ENCODE assay signal across 23 mouse cellular contexts in genomic region chr4:114973229-114973740, GRCm38 (mm10). TPM values are rescaled to one million over a fixed set of nuclear protein-coding genes. Genes with fewer than 3 reads are reported as not detected.
DNase-seq lines count a peak whose midpoint lies in the region; ATAC-seq and TF ChIP-seq lines count a peak whose summit lies in the region.
"Had no signal": no experiment of that assay in that cellular context is flagged by ENCODE, and none has a peak within 500 bp of the region (broad histone marks: within the 10 kb centered on the region; RNA-seq: fewer than 3 reads in every experiment).

No protein-coding gene starts in this region.

- H3K36me3 ChIP-seq in MEL (ENCODE audit: control insufficient read depth in 1 of 2, insufficient read depth in 2 of 2, low read length in 2 of 2), result peaks cover 2 to 4% of the 10 kb centered on the region in 2 experiments
- peaks cover 11% of the 10 kb centered on the region for H3K36me3 ChIP-seq in limb, embryonic 10.5 days
- H3K36me3 ChIP-seq in neural tube, embryonic 15.5 days, result peaks cover 6% of the 10 kb centered on the region

- H3K4me1 ChIP-seq in MEL (ENCODE audit: control insufficient read depth in 1 of 2, insufficient read depth in 2 of 2, low read length in 2 of 2), result peaks cover 0 to 2% of the 10 kb centered on the region in 2 experiments; a peak in 1 of 4 replicates
- H3K4me1 ChIP-seq in limb, embryonic 10.5 days, result no peaks in the 10 kb centered on the region
- no peaks in the 10 kb centered on the region for H3K4me1 ChIP-seq in neural tube, embryonic 15.5 days
- H3K4me1 ChIP-seq: embryonic facial prominence, embryonic 12.5 days; forebrain, embryonic 15.5 days; heart, embryonic 15.5 days had no signal

- no peak overlapping the region for H3K4me2 ChIP-seq in neural tube, embryonic 15.5 days
- H3K4me2 ChIP-seq: embryonic facial prominence, embryonic 12.5 days; forebrain, embryonic 15.5 days; heart, embryonic 11.5 days; heart, embryonic 15.5 days had no signal

- H3K27me3 ChIP-seq in MEL (ENCODE audit: control insufficient read depth in 1 of 2, insufficient read depth in 2 of 2, low read length in 2 of 2), result no peaks in the 10 kb centered on the region
- no peaks in the 10 kb centered on the region for H3K27me3 ChIP-seq in limb, embryonic 10.5 days (ENCODE audit: low read depth, poor library complexity, severe bottlenecking)
- H3K27me3 ChIP-seq in neural tube, embryonic 15.5 days (replicated peaks), result no peaks in the 10 kb centered on the region
- H3K27me3 ChIP-seq: embryonic facial prominence, embryonic 12.5 days; forebrain, embryonic 15.5 days; heart, embryonic 15.5 days had no signal

- no peaks in the 10 kb centered on the region for H3K9me3 ChIP-seq in MEL (replicated peaks; ENCODE audit: insufficient read depth, low read length)
- no peaks in the 10 kb centered on the region for H3K9me3 ChIP-seq in limb, embryonic 10.5 days (replicated peaks)
- H3K9me3 ChIP-seq in neural tube, embryonic 15.5 days (replicated peaks), result no peaks in the 10 kb centered on the region
- H3K9me3 ChIP-seq: embryonic facial prominence, embryonic 12.5 days; forebrain, embryonic 15.5 days; heart, embryonic 15.5 days had no signal

- H3K4me3 ChIP-seq in MEL (ENCODE audit: control insufficient read depth in 1 of 2, insufficient read depth in 1 of 2, low read depth in 2 of 2, low read length in 2 of 2), result no peak overlapping the region
- H3K4me3 ChIP-seq in limb, embryonic 10.5 days, result no peak overlapping the region
- H3K4me3 ChIP-seq in neural tube, embryonic 15.5 days (replicated peaks), result no peak overlapping the region
- H3K4me3 ChIP-seq: embryonic facial prominence, embryonic 12.5 days; forebrain, embryonic 15.5 days; heart, adult 2 months; heart, embryonic 15.5 days had no signal

- TF ChIP-seq POLR2A in MEL (IDR thresholded peaks at IDR 0.05; ENCODE audit: control insufficient read depth in 1 of 2, insufficient read depth in 1 of 2, low read depth in 1 of 2, low read length in 2 of 2, poor library complexity in 1 of 2), result no peak

- WGBS in limb, embryonic 10.5 days, result 93% methylated on average over 1 of the region's 1 CpGs
- WGBS in neural tube, embryonic 15.5 days, result 98% methylated on average over 1 of the region's 1 CpGs

- no peak for TF ChIP-seq RAD21 in MEL (IDR thresholded peaks at IDR 0.05; ENCODE audit: low read depth, low read length)

- no peak overlapping the region for H3K9ac ChIP-seq in MEL (ENCODE audit: control insufficient read depth, low read depth, low read length, poor library complexity, severe bottlenecking)
- H3K9ac ChIP-seq in neural tube, embryonic 15.5 days (replicated peaks), result no peak overlapping the region
- H3K9ac ChIP-seq: embryonic facial prominence, embryonic 12.5 days; forebrain, embryonic 15.5 days; heart, embryonic 15.5 days had no signal

- DNase-seq in MEL (ENCODE audit: low read depth, low spot score), result peak; percentile 48
- DNase-seq in limb, embryonic 10.5 days (ENCODE audit: low spot score), result no peak
- no peak for DNase-seq in urinary bladder, postnatal 4 days (ENCODE audit: low spot score in 2 of 2)
- no peak for DNase-seq in embryo, embryonic 10.5 days (ENCODE audit: low spot score)
- DNase-seq: adrenal gland, adult 2 months; adrenal gland, postnatal 25 days; cerebellum, adult 2 months; cerebellum, postnatal 10 days; heart, adult 2 months; heart, postnatal 14 days had no signal

- TF ChIP-seq EP300 in MEL (IDR thresholded peaks at IDR 0.05; ENCODE audit: low read depth in 1 of 2, low read length in 2 of 2), result peak in 1 of 2 experiments; percentile 22; a peak in 1 of 4 replicates

- ATAC-seq in hematopoietic stem cell, adult 5-6 weeks (replicated peaks in 1 of 2; ENCODE audit: insufficient read depth in 1 of 2, low FRiP score in 2 of 2, low TSS enrichment in 1 of 2, low read depth in 1 of 2, poor library complexity in 2 of 2, severe bottlenecking in 2 of 2), result peak; percentile 58 to 66; a peak in 3 of 4 replicates
- ATAC-seq in monocyte, adult 5-6 weeks (replicated peaks; ENCODE audit: insufficient number of reproducible peaks, low FRiP score, low TSS enrichment, poor library complexity, severe bottlenecking), result peak; percentile 54; the same call in 1 of the 2 replicates
- no peak for ATAC-seq in neural tube, embryonic 15.5 days (ENCODE audit: low FRiP score)
- ATAC-seq: forebrain, embryonic 15.5 days; hindbrain, embryonic 16.5 days; inflammation-experienced regulatory T-cells, adult 6 months had no signal

- H3K79me2 ChIP-seq in MEL (ENCODE audit: control insufficient read depth, insufficient read depth, low read length, poor library complexity), result peaks cover 4% of the 10 kb centered on the region; the same call in 1 of the 2 replicates

- no peak overlapping the region for H3K27ac ChIP-seq in MEL (ENCODE audit: control insufficient read depth, low read depth, low read length)
- no peak overlapping the region for H3K27ac ChIP-seq in limb, embryonic 10.5 days
- no peak overlapping the region for H3K27ac ChIP-seq in neural tube, embryonic 15.5 days (replicated peaks)
- H3K27ac ChIP-seq: embryonic facial prominence, embryonic 12.5 days; forebrain, embryonic 15.5 days; heart, adult 2 months; heart, embryonic 15.5 days had no signal

- no peak for TF ChIP-seq CTCF in MEL (IDR thresholded peaks at IDR 0.05 in 2 of 3, conservative IDR thresholded peaks at IDR 0.05 in 1 of 3; ENCODE audit: control insufficient read depth in 1 of 3, insufficient read depth in 1 of 3, low read depth in 2 of 3, low read length in 3 of 3, poor library complexity in 1 of 3, severe bottlenecking in 1 of 3)

TF ChIP-seq in MEL, 35 proteins besides CTCF, POLR2A, EP300 and RAD21:
- TF ChIP-seq BHLHE40 (IDR thresholded peaks at IDR 0.05; ENCODE audit: borderline replicate concordance, low read depth, low read length) (no peak), CHD2 (IDR thresholded peaks at IDR 0.05; ENCODE audit: low read length) (no peak), SMC3 (IDR thresholded peaks at IDR 0.05; ENCODE audit: low read depth, low read length) (no peak), GABPA (IDR thresholded peaks at IDR 0.05; ENCODE audit: low read depth, low read length) (no peak), MAFK (IDR thresholded peaks at IDR 0.05; ENCODE audit: borderline replicate concordance, low read depth, low read length) (no peak), TBP (IDR thresholded peaks at IDR 0.05; ENCODE audit: low read depth, low read length) (no peak), MAZ (IDR thresholded peaks at IDR 0.05; ENCODE audit: low read depth, low read length) (no peak), E2F4 (IDR thresholded peaks at IDR 0.05; ENCODE audit: borderline replicate concordance, low read depth, low read length) (no peak), GATA1 (IDR thresholded peaks at IDR 0.05; ENCODE audit: low read depth, low read length) (no peak), USF2 (IDR thresholded peaks at IDR 0.05; ENCODE audit: borderline replicate concordance in 1 of 2, insufficient read depth in 1 of 2, low read depth in 1 of 2, low read length in 2 of 2) (no peak), POLR2AphosphoS2 (IDR thresholded peaks at IDR 0.05; ENCODE audit: low read length) (no peak), NELFE (IDR thresholded peaks at IDR 0.05; ENCODE audit: low read depth, low read length) (no peak), MAX (IDR thresholded peaks at IDR 0.05; ENCODE audit: low read length) (no peak), MYB (IDR thresholded peaks at IDR 0.05; ENCODE audit: low read depth, low read length) (no peak), NRF1 (IDR thresholded peaks at IDR 0.05; ENCODE audit: insufficient read depth, low read depth, low read length, poor library complexity, severe bottlenecking) (no peak), MXI1 (IDR thresholded peaks at IDR 0.05; ENCODE audit: low read depth, low read length) (no peak)

RNA-seq across cellular contexts. Expression of gene Cmpk1, which starts 13.8 kb away (rescaled TPM):
- 28.7 and 33.4 TPM in 2 replicates for total RNA-seq in MEL (2012; rRNA removed)
- polyA plus RNA-seq in MEL (2012; ENCODE audit: insufficient read depth in 1 of 2, insufficient read length in 2 of 2, low read depth in 1 of 2, low replicate concordance in 2 of 2, missing spikeins in 1 of 2), result 10 to 100 TPM in 1 of 2 experiments, not detected in 1; 33.7 TPM
- 176 and 184 TPM in 2 replicates for total RNA-seq in hematopoietic stem cell, adult 5-6 weeks (2017)
- total RNA-seq in monocyte, adult 5-6 weeks (2017), result 193 to 301 TPM (median 285 TPM) in 3 replicates
- 61.3 and 69.6 TPM in 2 replicates for polyA plus RNA-seq in limb, embryonic 10.5 days (2016; fragmentation: Nextera tagmentation; extraction: Ambion mirVana)
- 175 and 210 TPM in 2 replicates for polyA plus RNA-seq in neural tube, embryonic 15.5 days (2015; fragmentation: Nextera tagmentation; extraction: Ambion mirVana)

RNA-seq across cellular contexts. Expression of gene Stil, which starts 26.7 kb away (rescaled TPM):
- 5.0 and 5.9 TPM in 2 replicates for total RNA-seq in MEL (2012; rRNA removed)
- polyA plus RNA-seq in MEL (2012; ENCODE audit: insufficient read depth in 1 of 2, insufficient read length in 2 of 2, low read depth in 1 of 2, low replicate concordance in 2 of 2, missing spikeins in 1 of 2), result 1 to 10 TPM in 1 of 2 experiments, not detected in 1; 9.1 TPM
- 11.6 and 12.1 TPM in 2 replicates for total RNA-seq in hematopoietic stem cell, adult 5-6 weeks (2017)
- 0.53 to 1.9 TPM (median 0.78 TPM) in 3 replicates for total RNA-seq in monocyte, adult 5-6 weeks (2017)
- 16.9 and 19.8 TPM in 2 replicates for polyA plus RNA-seq in limb, embryonic 10.5 days (2016; fragmentation: Nextera tagmentation; extraction: Ambion mirVana)
- 1.1 and 5.5 TPM in 2 replicates for polyA plus RNA-seq in neural tube, embryonic 15.5 days (2015; fragmentation: Nextera tagmentation; extraction: Ambion mirVana)

RNA-seq across cellular contexts. Expression of gene Foxe3, which starts 47.5 kb away (rescaled TPM):
- total RNA-seq in MEL (2012; rRNA removed), result not detected in 2 replicates
- polyA plus RNA-seq in MEL (2012; ENCODE audit: insufficient read depth in 1 of 2, insufficient read length in 2 of 2, low read depth in 1 of 2, low replicate concordance in 2 of 2, missing spikeins in 1 of 2), result not detected
- not detected in 2 replicates for total RNA-seq in hematopoietic stem cell, adult 5-6 weeks (2017)
- total RNA-seq in monocyte, adult 5-6 weeks (2017), result not detected in 3 replicates
- polyA plus RNA-seq in limb, embryonic 10.5 days (2016; fragmentation: Nextera tagmentation; extraction: Ambion mirVana), result not detected in 2 replicates
- not detected in 2 replicates for polyA plus RNA-seq in neural tube, embryonic 15.5 days (2015; fragmentation: Nextera tagmentation; extraction: Ambion mirVana)
- total RNA-seq: adrenal gland, adult 2 months; adrenal gland, postnatal 25 days; gastrocnemius, adult 8-10 months; gastrocnemius, postnatal 4 days; heart, adult 2 months; heart, postnatal 14 days had no signal
- polyA plus RNA-seq: C2C12; cerebellum, adult 2 months; forebrain, embryonic 15.5 days; heart, adult 2 months; heart, embryonic 11.5 days; heart, embryonic 15.5 days; hindbrain, embryonic 11.5 days; hindbrain, embryonic 16.5 days; inflammation-experienced regulatory T-cells, adult 6 months had no signal
